Mouse (Mus musculus): ENCODE measurements at regions not wholly inside any gene's neighbourhood (a gene's known extent, or its start where the extent isn't known, plus 50 kb on each side); places are given as distances from the start of the nearest gene placed in this dataset.

GRCm38 (mm10) chr14:114567673-114568309, 524.2 kb upstream of the Gpc5 start:
- Histone ChIP-seq H3K27ac (ENCODE audit: control insufficient read depth, insufficient read depth, low read length) (no peak overlapping the region), H3K4me1 (replicated peaks; ENCODE audit: control insufficient read depth, insufficient read depth, low read length) (no peaks in the 10 kb centered on the region), H3K27me3 (ENCODE audit: control insufficient read depth, insufficient read depth, low read length) (no peaks in the 10 kb centered on the region), H3K36me3 (ENCODE audit: control insufficient read depth, insufficient read depth, low read length) (no peaks in the 10 kb centered on the region), H3K4me3 (ENCODE audit: control insufficient read depth, insufficient read depth, low read length) (no peak overlapping the region)
- no peak for DNase-seq
- TF ChIP-seq CTCF (IDR thresholded peaks at IDR 0.05; ENCODE audit: borderline replicate concordance, control insufficient read depth, extremely low read depth, insufficient read depth, low read length, poor library complexity) (no peak), POLR2A (IDR thresholded peaks at IDR 0.05; ENCODE audit: control insufficient read depth, extremely low read depth, insufficient read depth, low read length, poor library complexity) (no peak)
- WGBS, result 30% methylated on average over 14 of the region's 14 CpGs

- Histone ChIP-seq H3K36me3 (ENCODE audit: control insufficient read depth, insufficient read depth, low read length) (no peaks in the 10 kb centered on the region), H3K27ac (ENCODE audit: control insufficient read depth, insufficient read depth, low read length) (no peak overlapping the region), H3K4me3 (ENCODE audit: control insufficient read depth, insufficient read depth, low read length) (no peak overlapping the region), H3K4me1 (replicated peaks; ENCODE audit: control insufficient read depth, insufficient read depth, low read length) (no peaks in the 10 kb centered on the region), H3K27me3 (ENCODE audit: control insufficient read depth, insufficient read depth, low read length) (no peaks in the 10 kb centered on the region)
- 72% methylated on average over 4 of the region's 4 CpGs for WGBS
- no peak for DNase-seq
- no peak for TF ChIP-seq CTCF (IDR thresholded peaks at IDR 0.05; ENCODE audit: borderline replicate concordance, control insufficient read depth, extremely low read depth, insufficient read depth, low read length, poor library complexity)
- no peak for TF ChIP-seq POLR2A (IDR thresholded peaks at IDR 0.05; ENCODE audit: control insufficient read depth, extremely low read depth, insufficient read depth, low read length, poor library complexity)
These were observed 504.5 kb upstream of the Gpc5 start for GRCm38 (mm10) chr14:114587367-114588064.

GRCm38 (mm10) chr14:114609296-114609695, 482.7 kb upstream of the Gpc5 start:
- DNase-seq, result no peak
- no peaks in the 10 kb centered on the region for H3K27me3 ChIP-seq (ENCODE audit: control insufficient read depth, insufficient read depth, low read length)
- no peak for TF ChIP-seq CTCF (IDR thresholded peaks at IDR 0.05; ENCODE audit: borderline replicate concordance, control insufficient read depth, extremely low read depth, insufficient read depth, low read length, poor library complexity)
- no peak for TF ChIP-seq POLR2A (IDR thresholded peaks at IDR 0.05; ENCODE audit: control insufficient read depth, extremely low read depth, insufficient read depth, low read length, poor library complexity)
- 79% methylated on average over 4 of the region's 4 CpGs for WGBS
- no peak overlapping the region for H3K4me3 ChIP-seq (ENCODE audit: control insufficient read depth, insufficient read depth, low read length)
- no peak overlapping the region for H3K27ac ChIP-seq (ENCODE audit: control insufficient read depth, insufficient read depth, low read length)
- H3K4me1 ChIP-seq (replicated peaks; ENCODE audit: control insufficient read depth, insufficient read depth, low read length), result no peaks in the 10 kb centered on the region
- no peaks in the 10 kb centered on the region for H3K36me3 ChIP-seq (ENCODE audit: control insufficient read depth, insufficient read depth, low read length)

GRCm38 (mm10) chr14:114612400-114612799, 479.6 kb upstream of the Gpc5 start:
- no peaks in the 10 kb centered on the region for H3K36me3 ChIP-seq (ENCODE audit: control insufficient read depth, insufficient read depth, low read length)
- no peak overlapping the region for H3K27ac ChIP-seq (ENCODE audit: control insufficient read depth, insufficient read depth, low read length)
- H3K4me3 ChIP-seq (ENCODE audit: control insufficient read depth, insufficient read depth, low read length), result no peak overlapping the region
- TF ChIP-seq POLR2A (IDR thresholded peaks at IDR 0.05; ENCODE audit: control insufficient read depth, extremely low read depth, insufficient read depth, low read length, poor library complexity) (no peak), CTCF (IDR thresholded peaks at IDR 0.05; ENCODE audit: borderline replicate concordance, control insufficient read depth, extremely low read depth, insufficient read depth, low read length, poor library complexity) (no peak)
- no peaks in the 10 kb centered on the region for H3K27me3 ChIP-seq (ENCODE audit: control insufficient read depth, insufficient read depth, low read length)
- no peaks in the 10 kb centered on the region for H3K4me1 ChIP-seq (replicated peaks; ENCODE audit: control insufficient read depth, insufficient read depth, low read length)
- 37% methylated on average over 1 of the region's 1 CpGs for WGBS
- DNase-seq, result no peak

- no peak overlapping the region for H3K4me3 ChIP-seq (ENCODE audit: control insufficient read depth, insufficient read depth, low read length)
- H3K4me1 ChIP-seq (replicated peaks; ENCODE audit: control insufficient read depth, insufficient read depth, low read length), result no peaks in the 10 kb centered on the region
- WGBS, result 90% methylated on average over 1 of the region's 1 CpGs
- TF ChIP-seq POLR2A (IDR thresholded peaks at IDR 0.05; ENCODE audit: control insufficient read depth, extremely low read depth, insufficient read depth, low read length, poor library complexity) (no peak), CTCF (IDR thresholded peaks at IDR 0.05; ENCODE audit: borderline replicate concordance, control insufficient read depth, extremely low read depth, insufficient read depth, low read length, poor library complexity) (no peak)
- H3K36me3 ChIP-seq (ENCODE audit: control insufficient read depth, insufficient read depth, low read length), result no peaks in the 10 kb centered on the region
- H3K27ac ChIP-seq (ENCODE audit: control insufficient read depth, insufficient read depth, low read length), result no peak overlapping the region
- no peak for DNase-seq
- no peaks in the 10 kb centered on the region for H3K27me3 ChIP-seq (ENCODE audit: control insufficient read depth, insufficient read depth, low read length)
These were observed 435.4 kb upstream of the Gpc5 start for GRCm38 (mm10) chr14:114656636-114657035.

- WGBS, result 83% methylated on average over 2 of the region's 2 CpGs
- Histone ChIP-seq H3K27ac (ENCODE audit: control insufficient read depth, insufficient read depth, low read length) (no peak overlapping the region), H3K36me3 (ENCODE audit: control insufficient read depth, insufficient read depth, low read length) (no peaks in the 10 kb centered on the region), H3K27me3 (ENCODE audit: control insufficient read depth, insufficient read depth, low read length) (no peaks in the 10 kb centered on the region), H3K4me3 (ENCODE audit: control insufficient read depth, insufficient read depth, low read length) (no peak overlapping the region), H3K4me1 (replicated peaks; ENCODE audit: control insufficient read depth, insufficient read depth, low read length) (no peaks in the 10 kb centered on the region)
- no peak for DNase-seq
- no peak for TF ChIP-seq POLR2A (IDR thresholded peaks at IDR 0.05; ENCODE audit: control insufficient read depth, extremely low read depth, insufficient read depth, low read length, poor library complexity)
- TF ChIP-seq CTCF (IDR thresholded peaks at IDR 0.05; ENCODE audit: borderline replicate concordance, control insufficient read depth, extremely low read depth, insufficient read depth, low read length, poor library complexity), result no peak
These were observed 430.0 kb upstream of the Gpc5 start for GRCm38 (mm10) chr14:114662028-114662427.
